Mouse (Mus musculus) frontal cortex, postnatal 25 days (tissue): ENCODE measurements around the gene Cntn5.
A peak's percentile ranks its signal among the peaks of the same experiment; 100 is the strongest.

Experiments used
- DNase-seq, 2 experiments: peaks; one replicate each; pipeline ENCODE4 v3.0.0; 2022; ENCODE audit warnings: low spot score in 2 of 2

Cntn5 gene

DNA sequence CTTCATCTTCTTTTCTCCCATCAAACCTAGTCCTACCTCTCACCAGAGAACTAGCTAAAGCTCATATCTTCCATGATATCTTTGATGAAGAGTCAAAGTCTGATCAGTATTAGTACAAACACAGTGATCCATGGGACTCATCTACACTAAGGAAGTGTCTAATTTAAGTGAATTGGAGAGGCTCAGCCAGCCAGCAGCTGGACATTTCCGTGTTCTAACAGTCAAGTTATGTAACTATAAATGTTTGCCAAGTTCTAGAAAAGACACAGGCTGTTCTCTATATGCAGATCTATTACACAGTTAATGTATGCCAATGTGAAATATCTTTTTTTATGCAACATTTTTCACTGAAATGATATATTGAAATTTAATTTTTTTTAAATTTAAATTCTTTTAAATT is 959.7 kb downstream of the Cntn5 start:
- no peak for DNase-seq

DNA sequence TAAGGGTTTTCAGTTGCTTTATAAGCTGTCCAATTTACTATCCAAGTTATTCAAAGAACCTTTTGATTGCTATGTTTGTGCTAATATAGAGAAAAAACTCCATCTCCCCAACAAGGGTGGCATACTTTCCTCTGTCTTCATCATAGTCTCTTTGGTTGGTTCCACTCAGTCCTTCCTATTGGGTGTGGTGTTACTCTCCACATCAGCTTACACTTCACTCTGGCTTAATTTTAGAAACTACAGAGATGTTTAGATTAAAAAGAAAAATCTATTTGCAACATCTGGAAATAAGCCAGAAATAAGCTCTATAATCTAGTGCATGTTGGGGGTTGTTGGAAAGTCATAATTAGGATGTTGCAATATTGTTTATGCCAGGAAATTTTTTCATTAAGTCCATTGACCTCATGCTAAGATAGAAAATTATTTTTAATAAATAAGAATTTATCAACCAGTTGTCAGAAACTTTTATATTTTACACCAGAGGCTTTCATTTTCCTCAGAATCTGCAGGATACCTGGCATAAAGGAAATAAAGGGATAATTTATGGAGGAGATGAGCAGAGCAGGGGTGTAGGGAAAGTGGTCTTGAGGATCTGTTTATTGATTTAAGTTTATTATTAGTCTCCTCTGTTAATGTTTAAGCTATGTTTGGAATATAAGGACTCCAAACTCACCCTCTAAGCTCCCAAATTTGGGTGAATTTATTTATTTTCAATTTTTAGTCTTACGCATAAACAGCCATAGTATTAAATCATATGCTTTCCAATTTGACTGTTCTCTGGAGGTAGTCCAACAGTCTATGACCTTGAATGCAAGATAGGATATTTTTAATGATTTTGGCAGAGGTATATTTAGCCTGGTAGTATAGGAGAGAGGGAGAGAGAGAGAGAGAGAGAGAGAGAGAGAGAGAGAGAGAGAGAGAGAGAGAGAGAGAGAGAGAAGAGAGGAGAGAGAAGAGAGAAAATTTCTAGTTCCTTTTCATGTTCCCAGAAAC is 966.8 kb downstream of the Cntn5 start:
- no peak for DNase-seq

DNA sequence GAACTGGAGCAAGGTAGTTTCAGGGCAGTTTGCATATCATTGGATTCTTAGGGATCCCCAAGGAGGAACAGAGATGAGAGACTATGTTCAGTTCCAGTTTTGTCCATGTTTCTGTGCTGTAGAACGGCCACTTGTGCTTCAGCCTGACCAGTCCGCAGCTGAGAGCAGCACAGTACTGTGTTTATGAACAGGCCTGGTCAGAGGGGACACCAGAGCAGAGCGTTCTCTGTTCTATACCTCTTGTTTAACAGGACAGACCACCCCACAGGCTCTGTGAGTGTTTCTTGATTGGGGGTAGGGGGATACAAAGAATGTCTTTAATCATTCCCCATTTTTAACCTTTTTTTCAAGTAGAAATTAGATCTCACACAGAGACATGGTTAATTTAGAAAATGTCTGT is 984.0 kb downstream of the Cntn5 start:
- DNase-seq: no peak

DNA sequence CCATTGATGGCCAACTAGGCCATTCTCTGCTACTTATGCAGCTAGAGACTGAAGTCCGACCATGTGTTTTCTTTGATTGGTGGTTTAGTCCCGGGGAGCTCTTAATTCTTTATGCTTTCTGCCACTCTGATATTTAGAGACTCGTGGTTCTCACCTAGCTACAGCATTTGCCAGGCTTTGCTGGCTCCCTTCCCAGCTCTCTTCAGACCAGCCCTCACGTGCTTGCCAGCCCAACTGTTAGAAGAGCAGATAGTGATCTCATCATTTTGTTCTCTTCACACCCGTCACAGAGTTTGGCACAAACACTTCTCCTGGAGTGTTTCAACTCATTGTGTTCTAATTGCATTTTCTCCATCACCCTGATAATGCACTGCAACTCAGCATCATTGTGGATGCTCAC is 1005.5 kb downstream of the Cntn5 start:
- peak in 1 of 2 experiments; percentile 17 for DNase-seq

DNA sequence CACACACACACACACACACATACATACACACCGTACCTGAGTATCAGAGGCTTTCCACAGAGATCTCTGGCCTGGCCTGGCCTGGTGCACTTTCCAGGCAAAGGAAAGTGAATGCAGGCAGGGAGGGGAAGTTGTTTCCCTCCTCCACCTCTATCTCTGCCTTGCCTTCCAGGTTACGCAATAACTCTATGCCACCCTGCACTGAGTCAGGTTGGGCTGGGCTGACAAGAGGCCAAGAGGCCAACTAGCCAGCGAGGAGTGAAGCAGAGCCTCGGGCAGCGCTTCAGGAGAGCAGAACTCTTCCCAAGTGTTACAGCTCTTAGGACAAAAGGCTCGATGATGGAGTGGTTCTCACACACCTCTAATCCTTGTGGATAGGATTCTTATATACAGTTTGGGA is 1018.4 kb downstream of the Cntn5 start:
- no peak for DNase-seq

DNA sequence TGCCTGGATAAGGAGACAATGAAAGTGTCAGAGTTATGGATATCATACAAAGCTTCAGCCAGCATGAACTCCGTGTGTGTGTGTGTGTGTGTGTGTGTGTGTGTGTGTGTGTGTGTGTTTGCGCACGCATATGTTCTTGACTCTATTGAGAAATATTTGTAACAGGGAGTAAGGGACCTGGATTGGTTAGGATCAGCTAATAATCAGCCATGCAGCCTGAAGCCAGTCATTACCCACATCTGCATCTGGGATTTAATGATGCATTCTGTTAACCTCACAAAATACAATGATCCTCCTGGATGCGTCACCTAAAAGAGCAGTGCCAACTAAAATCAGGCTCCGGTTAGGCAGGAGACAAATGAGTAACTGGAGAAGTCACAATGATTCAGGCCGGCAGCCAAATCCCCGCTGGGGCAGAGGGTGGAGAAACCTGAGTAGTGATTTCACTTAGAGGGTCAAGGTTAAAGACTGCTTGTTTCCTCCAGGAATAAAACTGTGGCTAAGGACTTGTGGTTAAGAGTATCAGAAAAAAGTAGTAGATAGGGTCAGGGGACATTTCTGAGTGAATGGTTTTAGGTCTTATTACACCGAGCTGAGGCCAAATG is 1021.7 kb downstream of the Cntn5 start:
- no peak for DNase-seq

DNA sequence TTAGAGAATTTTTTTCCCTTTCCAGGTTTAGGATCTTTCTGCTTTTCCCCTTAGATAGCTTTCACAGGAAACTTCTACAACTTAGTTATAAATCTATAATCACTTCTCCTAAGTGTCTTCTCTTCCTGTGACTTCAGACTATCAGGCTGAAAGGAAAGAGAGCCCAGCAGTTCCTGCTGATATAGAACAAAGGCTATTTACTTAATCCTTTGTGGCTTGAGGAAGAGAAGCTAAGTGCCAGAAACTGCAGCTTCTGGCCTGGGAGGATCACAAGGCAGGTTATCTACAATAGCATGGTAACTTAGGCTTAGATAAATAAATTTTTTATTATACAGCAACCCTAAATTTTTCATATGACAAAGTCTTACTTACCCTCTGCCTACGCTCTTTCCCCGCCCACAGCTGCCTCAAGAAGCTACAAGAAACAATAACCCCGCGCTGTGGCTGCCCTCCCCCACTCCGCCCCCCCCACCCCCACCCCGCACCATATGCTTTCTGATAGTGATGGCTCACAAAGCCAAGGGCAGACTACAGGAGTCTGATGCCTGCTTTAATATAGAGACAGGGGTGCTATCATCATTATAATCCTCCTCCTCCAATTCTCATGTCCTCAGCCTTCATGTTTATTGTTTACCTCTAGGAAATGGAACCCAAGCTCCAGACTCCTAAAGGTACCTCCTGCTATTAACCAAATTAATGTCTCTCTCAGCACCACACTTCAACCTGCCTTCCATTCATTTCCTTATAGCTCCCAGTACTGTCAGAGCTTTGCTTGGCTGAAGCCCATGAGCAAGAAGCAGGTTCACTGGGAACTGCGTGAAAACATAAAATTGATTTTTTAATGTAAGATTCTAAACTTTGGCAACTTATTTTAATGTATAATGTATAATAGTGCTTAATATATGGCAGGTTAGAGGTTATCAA is 1032.2 kb downstream of the Cntn5 start:
- DNase-seq: no peak

DNA sequence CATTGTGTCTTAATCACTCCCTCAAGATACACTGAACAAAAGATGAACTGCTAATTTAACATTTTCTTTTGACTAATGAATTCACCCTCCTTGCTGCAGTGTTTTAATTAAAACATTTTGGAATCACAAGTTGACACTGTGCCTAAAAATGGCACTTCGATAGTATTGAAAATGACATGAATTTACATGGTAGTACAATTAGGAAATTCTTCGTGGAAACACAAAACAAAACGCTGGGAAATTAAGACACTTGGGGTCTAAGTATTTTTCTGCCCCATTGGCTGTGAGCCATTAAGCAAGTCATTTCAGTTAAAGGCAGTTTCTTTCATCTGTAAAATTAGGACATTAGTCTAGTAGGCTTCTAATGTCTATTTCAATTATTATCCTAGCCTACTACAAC is 1043.9 kb downstream of the Cntn5 start:
- no peak for DNase-seq

DNA sequence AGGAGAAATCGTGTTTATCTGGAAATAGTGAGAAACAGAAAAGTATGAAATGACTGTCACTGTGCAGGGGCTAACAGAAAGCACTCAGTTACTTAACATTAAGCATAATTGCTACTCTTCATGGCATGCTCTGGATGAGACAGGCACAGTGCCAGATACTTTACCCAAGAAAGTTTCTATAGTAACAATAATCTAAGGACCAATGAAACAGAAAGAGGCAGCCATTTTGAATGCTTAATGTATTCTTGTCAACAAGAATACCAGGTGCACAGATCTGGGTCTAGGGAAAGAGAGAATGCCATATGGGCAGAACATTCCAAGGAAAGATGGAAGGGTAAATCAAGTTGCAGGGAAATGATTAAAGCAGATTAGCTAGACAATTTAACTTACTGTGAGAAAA is 1045.3 kb downstream of the Cntn5 start:
- no peak for DNase-seq

DNA sequence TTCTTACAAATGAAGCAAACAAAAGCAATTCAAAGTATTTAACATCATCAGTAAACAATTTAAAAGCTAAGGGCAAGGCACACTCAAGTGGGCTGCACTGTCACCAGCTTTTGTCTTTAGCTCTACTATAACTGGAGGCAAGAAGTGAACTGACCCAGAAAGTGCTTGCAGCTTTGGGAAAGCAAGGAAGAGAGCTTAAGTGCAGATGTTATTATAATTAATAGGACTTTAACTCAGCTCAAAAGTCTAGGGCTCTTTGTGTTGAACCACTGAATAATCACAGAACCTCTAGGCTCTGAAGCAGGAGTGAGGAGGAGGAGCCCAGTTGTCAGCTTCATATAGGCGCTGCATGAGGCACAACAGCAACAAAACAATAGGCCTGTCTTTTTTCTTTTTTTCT is 1049.8 kb downstream of the Cntn5 start:
- no peak for DNase-seq

DNA sequence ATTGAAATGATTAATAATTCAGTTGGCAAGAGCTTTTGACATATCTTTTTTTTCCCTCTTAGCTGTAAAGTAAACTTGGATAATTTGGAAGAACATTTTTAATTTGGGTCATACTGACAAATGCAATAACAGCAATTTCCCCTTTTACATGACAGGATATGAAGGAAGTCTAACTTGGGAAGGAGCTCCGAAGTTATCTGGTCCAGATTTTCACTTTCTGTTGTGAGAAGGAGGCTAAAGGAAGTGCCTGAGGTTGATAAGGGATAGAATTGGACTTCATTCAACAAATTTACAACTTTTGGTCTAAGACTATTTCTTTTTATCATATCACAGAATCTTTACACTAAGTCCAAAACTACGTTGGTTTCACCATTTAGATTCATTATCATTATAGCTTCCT is 1074.3 kb downstream of the Cntn5 start:
- DNase-seq: no peak

DNA sequence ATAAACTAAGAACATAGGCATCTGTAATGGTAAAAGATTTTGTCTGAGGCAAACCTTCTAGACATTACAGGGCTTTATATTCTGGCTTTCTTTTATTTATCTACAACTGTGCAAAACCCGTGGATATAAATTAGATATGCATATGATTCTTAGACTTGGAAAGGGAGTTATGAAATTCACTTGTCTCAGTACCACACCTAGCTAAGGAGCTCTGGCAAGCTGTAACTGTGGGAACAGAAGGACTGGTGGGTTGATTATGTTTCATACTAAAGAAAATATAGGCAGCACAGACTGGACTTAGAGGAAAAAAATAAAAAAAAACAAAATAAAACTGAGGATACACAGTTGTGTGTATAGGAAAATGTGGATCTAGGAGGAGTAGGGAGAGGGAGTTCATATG is 1084.6 kb downstream of the Cntn5 start:
- DNase-seq: no peak

DNA sequence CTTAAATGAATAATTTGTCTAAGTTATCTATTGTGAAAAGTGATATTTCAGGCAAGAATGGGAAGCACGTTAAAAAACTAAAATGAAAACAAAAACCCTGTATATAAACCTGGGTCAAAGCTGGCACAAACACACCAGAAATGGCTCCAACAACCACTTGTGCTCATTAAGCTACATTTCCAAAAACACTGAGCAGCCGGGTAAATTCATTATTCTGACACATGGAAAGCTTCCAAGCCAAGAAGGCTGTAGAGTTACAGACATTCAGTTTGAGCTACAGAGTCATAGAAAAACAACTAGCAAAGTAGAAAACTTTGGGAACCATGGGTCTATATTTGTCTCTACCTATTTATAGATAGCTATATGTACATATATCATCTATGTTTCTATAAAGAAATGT is 1087.1 kb downstream of the Cntn5 start:
- no peak for DNase-seq

DNA sequence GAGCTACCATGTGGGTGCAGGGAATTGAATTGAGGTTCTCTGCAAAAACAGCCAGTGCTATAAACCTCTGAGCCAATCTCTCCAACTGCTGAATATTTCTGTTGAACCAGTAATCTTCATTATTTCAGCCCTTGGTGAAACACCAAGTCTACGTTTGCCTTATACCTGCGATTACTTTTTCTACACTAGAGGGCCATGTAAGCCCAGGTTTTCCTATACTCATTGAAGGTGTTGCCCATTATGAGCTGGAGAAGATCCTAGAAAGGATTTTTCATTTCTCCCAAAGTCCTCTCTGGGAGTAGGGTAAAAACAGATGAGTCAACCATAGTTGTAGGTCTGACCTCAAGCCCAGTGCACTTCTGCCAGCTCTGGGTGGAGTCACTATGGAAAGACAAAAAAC is 1105.0 kb downstream of the Cntn5 start:
- DNase-seq: no peak

DNA sequence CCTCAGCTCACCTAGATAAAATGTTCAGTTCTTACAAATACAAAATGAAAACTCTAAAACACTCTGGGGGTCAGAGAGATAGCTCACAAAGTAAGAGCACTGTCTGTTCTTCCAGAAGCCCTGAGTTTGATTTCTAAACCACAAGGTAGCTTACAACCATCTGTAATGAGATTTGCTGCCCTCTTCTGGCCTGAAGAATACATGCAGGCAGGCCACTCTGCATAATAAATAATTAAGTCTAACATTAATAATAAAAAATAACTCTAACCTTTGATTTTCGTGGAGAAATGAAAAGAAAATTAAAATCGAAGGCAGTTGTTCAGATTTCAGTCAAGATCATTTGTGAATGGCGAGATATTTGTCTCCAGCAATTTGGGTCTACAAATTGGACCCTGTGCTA is 1120.9 kb downstream of the Cntn5 start:
- no peak for DNase-seq

DNA sequence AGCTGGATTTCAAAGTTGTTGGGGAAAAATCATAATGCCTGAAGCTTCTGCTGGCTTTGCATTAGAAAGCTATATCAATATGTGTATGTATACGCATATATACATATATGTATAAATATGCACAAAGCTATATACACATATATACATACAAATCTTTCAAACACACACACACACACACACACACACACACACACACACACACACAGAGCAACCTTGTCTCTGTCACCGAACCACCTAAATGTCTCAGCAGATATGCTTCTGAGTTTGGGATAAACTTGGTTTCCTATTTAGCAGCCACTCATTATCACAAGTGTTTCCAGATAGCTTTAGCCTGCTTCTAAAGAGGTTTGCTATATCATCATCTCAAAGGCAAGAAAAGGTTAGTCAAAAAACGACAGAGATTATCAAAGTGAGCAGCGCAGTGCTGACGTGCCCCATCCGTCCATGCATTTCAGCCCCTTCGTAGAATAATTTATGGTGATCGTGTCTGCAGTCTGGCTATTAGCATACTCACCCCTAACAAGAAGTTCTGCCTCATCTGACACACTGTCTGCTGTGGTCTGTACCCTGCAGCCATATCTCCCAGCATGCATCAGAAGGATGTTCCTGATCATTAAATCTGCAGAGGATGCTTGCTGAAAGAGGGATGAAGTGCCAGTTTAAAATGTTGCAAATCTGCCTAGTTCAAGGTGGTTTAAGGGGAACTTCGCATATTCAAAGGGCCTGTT is 1123.3 kb downstream of the Cntn5 start:
- no peak for DNase-seq

DNA sequence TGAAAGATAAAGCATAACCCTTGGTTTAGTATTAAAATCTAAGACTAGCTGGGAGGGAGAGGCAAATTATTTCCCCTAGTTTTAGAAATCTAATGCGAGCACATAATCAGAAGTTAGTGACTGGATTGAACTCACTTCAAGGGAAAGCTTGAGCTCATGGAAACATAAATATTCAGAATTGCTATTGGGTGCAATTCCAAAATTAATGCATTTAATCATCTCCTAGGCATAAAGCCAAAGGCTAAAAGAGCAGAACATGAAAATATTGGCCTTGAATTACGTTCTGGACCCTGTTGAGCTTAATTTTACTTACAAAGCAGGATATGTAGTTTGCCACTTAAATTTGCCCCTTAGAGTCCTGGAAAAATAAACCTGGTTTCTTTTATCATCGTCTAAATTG is 1124.9 kb downstream of the Cntn5 start:
- DNase-seq: no peak

DNA sequence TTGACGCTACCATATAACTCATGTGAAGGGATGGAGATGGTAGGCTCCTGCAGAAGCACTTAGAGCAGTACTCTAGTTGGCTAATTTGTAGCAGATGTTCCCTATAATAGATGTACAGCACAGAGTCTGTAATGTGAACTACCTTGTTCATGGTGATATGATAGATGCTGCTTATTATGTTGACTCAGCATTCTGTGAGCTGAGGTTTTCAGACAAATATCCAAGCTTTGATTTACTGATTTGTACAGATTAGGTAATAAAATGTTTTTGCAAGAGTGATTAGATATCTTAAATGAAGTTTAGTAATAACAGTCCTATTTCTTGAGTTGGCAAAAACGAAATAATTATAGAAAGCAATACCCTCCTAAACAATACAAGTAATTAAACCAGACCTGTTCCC is 1133.8 kb downstream of the Cntn5 start:
- DNase-seq: no peak

DNA sequence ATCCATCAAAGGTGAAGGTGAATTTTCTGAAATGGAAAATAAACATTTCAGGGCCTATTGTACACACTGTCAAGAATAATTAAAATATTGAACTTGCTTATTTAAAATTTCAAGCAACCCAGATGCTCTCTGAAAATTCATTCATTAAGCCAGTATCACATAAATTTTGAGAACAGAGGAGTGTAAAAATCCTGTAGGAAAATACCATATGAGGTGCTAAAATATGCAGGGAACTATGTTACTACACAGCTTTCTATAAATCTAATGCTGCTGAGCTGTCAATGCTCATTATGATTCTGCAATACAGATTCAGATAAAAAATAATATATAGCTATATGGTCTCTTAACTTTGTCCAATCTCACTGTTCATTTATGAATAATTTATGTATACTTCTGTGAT is 1134.9 kb downstream of the Cntn5 start:
- no peak for DNase-seq

DNA sequence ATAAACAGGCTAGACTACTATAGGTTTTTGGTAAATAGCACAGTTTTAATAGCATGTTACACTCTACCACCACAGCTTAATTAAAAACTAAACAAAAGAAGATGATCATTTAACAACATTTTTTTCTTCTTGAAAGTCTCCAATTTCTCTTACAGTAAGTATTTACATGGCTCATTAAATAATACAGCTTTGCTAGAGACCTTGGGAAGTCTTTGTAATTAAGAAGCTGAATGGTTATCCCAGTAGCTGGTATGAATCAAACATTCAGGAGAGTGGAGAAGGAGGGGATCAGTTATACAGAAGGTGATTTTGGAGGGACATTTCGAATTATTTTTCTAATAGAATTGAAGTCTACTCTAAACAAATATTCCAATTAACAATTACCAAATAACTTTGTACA is 1186.4 kb downstream of the Cntn5 start:
- no peak for DNase-seq

DNA sequence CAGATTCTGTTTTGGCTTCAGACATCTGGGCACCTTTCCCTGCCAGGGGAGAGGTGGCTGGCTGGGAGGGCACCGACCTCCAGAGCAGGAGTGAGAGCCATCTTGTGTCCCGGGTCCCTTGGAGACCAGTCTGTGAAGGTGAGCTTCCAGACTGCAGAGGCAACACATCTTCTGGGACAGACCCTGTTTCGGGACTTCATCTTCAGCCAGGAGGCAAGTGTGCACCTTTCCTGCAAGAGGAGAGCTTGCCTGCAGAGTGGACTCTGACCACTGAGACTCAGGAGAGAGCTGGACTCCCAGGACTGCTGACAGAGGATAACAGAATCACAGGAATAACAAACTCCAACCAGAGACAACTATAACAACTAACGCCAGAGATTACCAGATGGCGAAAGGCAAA is 1195.9 kb downstream of the Cntn5 start:
- no peak for DNase-seq

DNA sequence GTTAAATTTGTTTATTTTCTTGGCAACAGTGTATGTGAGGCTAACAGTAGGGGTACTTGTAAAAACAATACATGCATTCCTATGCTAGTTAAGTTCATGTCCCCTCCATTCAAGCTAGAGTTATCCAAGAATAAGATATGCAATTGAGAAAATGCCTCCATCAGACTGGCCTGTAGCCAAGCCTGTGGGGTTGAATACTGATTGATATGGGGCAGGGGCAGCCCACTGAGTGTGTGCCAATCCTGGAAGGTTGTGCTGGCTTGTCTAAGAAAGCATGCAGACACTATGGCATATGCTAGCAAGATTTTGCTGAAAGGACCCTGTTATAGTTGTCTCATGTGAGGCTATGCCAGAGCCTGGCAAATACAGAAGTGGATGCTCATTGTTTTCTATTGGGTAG is 1196.8 kb downstream of the Cntn5 start:
- no peak for DNase-seq
